Mouse (Mus musculus) skeletal muscle tissue, adult 2 months (tissue): ENCODE results near the gene Mxd1.

Experiments used
- DNase-seq: peaks from one replicate; pipeline ENCODE4 v3.0.0-alpha.2; 2012; ENCODE audit warnings: low read depth, low spot score

The Mxd1 gene

DNA sequence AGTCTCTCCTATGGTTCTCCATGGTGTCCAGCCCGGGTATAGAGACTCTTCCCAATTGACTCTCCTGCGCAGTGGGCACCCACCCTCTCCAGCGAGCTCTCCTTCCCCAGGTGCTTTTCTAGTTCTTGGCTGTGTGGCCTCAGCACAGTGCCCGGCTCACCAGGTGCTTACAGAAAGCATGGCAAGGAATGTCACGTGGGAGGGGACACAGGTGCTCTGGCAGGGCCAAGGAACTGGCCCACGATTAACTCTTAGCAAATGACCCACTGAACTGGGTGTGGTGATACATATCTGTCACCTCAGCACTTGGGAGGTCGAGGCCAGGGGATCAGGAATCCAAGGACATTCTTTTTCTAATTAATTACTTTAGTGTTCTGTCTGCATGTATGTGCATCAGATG is 22.8 kb downstream of the Mxd1 start:
- no peak for DNase-seq

- no peak for DNase-seq
Observed at GRCm38 (mm10) chr6:86645551-86645950, 23.4 kb downstream of the Mxd1 start.

DNA sequence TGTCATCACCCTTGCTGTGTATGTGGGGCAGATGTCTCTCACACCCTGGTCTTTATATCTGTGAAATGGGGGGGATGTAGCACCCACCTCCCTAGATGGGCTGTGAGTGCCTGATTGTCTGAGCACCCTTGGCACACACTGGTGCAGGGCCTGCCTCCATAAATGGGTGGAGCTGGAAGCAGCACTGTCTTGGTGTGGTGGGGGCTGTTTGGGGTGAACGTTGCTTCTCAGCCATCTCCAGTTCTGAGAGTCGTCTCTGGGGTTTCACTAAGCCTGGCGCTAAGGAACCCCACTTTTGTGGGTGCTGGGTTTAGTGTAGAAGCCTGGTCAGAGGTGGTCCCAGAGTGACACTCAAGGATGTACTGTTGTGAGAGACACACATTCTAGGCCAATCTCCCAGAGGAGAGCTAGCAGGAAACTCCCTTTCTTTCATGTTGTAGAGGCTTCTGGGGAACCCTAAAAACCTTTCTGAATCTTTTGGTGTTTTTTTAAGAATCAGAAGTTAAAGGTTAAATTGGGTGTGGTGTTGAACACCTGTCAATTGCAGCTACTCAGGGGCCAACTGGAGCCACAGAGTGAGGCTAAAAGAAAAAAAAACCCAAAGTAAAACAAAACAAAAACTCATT is 24.1 kb downstream of the Mxd1 start:
- DNase-seq, result no peak

DNA sequence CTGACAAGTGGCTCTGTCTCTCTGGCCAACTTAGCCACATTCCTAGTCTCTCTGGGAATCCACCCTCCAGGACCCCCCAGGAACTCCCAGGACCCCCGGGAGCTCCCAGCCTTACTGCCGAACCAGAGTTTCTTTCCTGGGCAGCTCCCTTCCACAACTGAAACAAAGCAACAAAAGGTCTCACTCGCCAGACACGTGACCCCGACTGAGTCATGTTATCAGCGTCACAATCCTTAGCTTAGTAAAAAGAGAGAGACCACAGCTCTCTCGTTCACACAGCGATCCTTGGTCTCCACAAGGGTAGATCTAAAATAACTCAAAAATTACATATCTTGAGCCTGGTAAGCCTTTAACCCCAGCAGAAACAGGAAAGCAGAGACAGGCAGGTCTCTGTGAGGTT is 27.2 kb downstream of the Mxd1 start:
- no peak for DNase-seq

GRCm38 (mm10) chr6:86640776-86641175 is 28.2 kb downstream of the Mxd1 start:
- no peak for DNase-seq

DNA sequence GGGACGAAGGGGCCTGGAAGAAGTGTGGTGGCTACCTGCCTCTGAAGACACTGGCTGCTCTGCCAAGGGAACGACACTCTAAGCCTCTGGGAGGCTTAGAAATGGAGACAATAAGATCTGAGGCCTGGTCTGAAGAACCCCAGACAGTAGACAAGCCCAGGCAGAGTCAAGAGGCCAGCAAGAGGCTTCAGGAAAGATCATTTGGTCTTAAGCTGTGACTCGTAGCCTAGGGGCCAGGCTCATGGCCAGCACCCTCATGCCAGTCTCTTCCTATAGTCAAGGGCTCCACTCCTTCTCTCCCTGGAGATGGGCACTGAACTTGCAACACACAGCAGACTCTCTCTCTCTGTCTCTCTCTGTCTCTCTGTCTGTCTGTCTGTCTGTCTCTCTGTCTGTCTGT is 28.8 kb downstream of the Mxd1 start:
- DNase-seq, result no peak

DNA sequence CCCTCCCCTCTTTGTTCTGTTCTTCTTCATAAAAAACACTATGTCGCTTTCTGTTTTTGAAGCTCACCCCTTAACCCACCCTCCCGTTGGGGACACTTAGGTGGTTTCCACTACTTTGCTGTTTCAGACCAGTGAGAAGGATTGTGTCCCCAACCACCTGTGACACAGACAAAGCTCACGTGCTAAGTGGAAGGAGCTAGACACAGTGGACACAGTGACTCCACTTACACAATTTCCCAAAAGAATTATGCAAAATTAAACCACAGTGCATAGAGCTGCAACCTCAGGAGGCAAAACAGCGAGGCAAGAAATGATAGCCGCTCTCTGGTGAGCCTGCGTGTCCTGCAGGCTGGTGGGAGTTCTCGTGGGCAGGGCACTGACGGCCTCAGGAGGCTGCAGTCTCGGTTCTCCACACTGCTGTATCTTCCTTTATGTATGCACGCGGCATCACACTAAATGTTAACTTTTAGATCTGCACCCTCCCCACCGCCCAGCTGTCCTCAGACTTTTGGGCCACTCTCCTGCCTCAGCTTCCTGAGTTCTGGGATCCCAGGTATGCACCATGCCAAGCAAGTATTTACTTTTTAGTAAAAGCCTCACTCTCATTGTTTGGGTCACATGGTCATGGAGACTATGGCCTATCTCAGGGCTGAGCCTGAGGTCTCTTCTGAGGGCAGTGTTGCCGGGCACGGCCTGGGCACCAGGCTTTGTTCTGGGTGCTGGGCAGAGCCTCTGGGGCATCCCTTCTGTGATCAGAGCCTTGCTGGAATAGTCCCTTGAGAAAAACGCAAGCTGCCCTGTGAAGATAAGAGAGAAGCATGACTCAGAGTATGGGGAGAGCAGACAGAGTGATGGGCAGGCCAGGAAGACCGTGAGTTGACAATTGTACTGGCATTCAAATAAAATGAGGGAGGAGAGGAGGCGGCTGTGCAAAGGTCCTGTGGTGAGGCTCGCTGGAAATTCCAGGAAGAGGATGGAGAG is 29.5 kb downstream of the Mxd1 start:
- DNase-seq, result no peak

DNA sequence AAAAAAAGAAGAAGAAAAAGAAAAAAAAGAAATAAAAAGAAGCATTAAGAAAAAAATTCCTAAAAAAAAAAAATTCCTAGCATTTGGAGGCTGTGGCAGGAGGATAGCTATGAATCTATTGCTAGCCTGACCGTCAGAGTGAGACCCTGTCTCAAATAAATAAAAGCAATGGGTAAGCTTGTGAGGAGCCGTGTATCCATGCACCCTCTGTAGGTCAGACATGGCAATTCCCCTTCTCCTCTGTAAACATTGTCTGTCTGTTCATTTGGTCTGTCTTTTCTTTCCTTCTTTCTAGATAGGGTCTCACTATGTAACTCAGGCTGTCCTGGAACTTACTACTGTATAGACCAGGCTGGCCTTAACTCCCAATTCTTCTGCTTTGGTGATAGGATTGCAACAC is 30.5 kb downstream of the Mxd1 start:
- no peak for DNase-seq

- DNase-seq, result no peak
Observed at GRCm38 (mm10) chr6:86637860-86638259, 31.1 kb downstream of the Mxd1 start.

- DNase-seq, result no peak
Observed at GRCm38 (mm10) chr6:86637171-86637835, 31.7 kb downstream of the Mxd1 start.

DNA sequence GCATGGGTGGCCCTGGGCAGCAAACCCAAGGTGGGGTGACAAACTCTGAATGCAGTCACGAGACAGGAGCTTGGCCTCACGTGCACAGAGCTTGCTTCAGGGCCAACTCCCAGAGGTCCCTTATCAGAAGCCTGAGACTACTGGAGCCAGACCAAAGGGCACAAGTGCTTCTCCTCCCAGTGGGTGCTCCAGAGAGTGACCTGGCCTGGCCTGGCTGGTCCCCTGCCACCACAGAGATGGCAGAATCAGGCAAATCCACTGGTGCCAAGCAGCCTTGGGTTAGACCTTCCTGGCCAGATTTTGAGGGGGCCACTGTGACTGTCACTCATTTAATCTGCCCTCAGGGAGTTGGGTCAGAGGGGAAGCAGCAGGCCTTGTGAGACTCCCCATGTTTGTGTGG is 32.5 kb downstream of the Mxd1 start:
- no peak for DNase-seq

- no peak for DNase-seq
Observed at GRCm38 (mm10) chr6:86630141-86630540, 38.8 kb downstream of the Mxd1 start.

- DNase-seq, result no peak
Observed at GRCm38 (mm10) chr6:86627946-86628345, 41.0 kb downstream of the Mxd1 start, which contains the start of gene Asprv1. TSS of gene Asprv1 (plus strand) at chr6:86628164.

GRCm38 (mm10) chr6:86624074-86625030 is 44.6 kb downstream of the Mxd1 start:
- no peak for DNase-seq

GRCm38 (mm10) chr6:86623201-86623600 is 45.8 kb downstream of the Mxd1 start:
- no peak for DNase-seq

- DNase-seq, result no peak
Observed at GRCm38 (mm10) chr6:86615301-86615700, 53.7 kb downstream of the Mxd1 start.

- peak; percentile 60 for DNase-seq
Observed at GRCm38 (mm10) chr6:86610714-86611113, 58.2 kb downstream of the Mxd1 start.

DNA sequence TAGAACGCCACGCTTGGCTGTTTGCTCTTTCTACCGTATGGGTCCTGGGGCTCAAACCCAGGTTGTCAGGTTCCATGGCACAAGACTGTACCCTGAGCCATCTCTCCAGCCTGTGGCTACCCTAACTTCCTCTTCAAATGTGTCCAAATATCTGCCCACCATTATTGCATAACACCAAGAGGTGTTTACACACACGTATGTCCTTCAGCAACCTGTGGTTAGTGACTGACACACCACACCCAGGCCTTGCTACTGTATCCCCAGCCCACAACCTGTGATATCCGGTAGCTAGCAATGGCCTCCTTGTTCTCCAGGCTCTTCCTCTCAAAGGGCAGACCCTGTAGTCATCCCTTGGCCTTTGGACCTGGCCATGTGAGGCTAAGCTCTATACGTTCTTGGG is 59.7 kb downstream of the Mxd1 start:
- no peak for DNase-seq

DNA sequence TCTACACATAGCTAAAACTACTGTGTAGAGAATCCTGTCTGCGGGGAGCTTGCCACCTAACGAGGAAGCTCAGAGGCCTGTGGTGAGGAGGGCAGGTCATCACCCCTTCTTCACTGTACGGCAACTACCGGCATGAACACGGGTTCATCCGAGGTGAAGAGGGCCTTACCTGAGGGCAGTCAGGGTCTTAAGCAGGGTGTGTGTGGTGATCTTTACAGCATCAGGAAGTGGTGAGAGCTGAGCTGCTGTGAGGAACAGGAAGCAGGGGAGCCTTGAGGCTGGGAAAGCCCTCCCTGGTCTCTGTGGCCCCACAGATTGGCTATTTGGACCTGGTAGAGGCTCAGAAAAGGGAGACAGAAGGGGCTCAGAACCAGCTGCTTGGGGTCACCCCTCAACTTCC is 61.5 kb downstream of the Mxd1 start:
- DNase-seq, result no peak

DNA sequence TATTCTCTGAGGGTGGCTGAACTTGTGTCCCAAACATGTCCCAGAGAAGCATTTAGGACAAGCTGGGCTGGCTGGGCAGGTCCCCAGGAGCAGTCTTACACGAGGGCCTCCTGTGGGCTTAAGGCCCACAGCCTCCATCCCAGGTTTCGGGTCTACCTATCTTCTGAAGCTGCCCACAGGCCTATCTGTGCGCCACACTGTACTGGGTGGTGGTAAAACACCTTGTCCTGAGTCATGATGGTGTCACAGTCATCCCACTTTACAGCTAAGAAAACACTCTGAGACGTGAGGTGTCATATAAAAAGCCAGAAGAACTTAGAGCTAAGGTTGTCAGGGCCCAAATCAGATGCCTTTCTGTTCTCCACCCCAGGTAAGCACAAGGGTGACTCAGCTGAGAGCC is 62.7 kb downstream of the Mxd1 start:
- DNase-seq, result no peak

DNA sequence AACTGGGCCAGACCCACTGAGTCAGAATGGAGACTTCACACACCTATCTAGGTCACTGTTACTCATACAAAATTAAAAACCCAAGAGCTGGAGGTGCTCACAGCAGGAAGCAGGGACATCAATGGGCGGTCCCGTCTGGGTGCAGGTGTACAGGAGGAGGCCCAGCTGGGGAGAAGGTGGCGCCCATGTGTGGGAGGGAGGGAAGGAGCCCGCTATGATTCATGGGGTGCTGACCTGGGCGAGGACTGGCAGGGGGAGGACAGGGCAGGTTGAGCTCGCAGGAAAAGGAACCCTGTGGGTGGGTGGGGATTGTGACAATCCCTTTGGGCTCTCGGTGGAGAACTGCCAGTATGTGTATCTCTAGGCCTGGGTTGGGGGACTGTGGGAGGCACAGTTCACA is 63.7 kb downstream of the Mxd1 start:
- no peak for DNase-seq
